Mouse (Mus musculus): Measurements from ENCODE around the gene Pcp2.
"Not testable (repeated sequence)": the region's sequence is repeated elsewhere in the genome, so short reads cannot be mapped to it uniquely, and the experiment has no call there.

Pcp2 gene

DNA sequence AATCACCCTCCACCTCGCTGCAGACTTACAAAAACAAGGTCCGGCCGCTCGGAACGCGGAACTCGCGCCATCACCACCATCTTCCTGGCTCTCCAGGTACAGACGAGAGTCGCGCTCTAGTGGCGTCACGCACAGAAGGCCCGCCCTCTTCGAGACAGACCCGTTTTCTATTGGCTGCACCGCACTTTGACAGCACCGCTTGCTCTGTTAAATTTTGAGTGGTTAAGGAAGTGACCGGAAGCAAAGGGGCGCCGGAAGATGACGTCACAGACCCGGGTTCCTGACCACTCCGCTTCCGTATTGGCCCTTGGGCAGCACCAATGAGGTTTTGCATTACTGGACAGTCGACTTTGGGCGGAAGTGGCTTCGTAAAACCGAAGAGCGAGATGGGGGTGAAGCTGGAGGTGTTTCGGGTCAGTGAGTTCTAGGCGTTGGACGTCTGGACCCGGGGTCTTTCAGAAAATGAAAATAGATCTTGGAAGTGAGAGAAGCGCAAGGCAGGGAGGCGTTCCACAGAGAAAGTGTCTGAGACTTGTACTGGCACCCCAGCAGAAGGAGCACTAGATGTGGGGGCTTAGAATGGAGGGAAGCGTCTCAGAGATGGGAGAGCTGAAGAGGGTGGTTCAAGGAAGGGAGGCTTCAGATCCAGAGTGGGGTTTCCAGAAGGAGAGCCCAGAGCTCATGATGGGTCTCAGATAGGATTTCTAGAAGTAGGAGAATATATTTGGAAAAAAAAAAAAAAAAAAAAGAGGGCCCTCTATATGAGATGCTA, 4.0 kb downstream of the Pcp2 start, which contains the start of the genes Xab2 and Pet100:
Xab2 (minus strand) TSS at position 118 of the 772 bp plus-strand sequence.
Pet100 (plus strand) TSS at position 350 of the 772 bp plus-strand sequence.
- peak; percentile 100 for DNase-seq (ENCODE audit: low read depth)

DNA sequence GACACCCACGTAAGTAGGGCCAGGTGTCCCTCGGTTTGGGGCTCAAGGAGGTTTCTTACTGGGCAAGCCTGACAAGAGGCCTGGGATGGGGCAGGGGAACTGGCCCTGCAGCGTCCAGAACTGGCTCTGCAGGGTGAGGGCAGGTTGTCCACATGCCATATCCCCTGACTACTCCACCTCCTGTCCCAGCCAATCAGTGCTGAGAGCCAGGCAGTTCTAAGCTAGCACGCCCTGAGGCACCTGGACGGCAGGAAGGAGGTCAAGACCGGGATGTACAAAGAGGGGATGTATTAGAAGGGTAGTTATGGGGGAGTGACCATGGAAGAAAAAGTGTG, 15.6 kb downstream of the Pcp2 start:
- DNase-seq (ENCODE audit: low read depth), result no peak

DNA sequence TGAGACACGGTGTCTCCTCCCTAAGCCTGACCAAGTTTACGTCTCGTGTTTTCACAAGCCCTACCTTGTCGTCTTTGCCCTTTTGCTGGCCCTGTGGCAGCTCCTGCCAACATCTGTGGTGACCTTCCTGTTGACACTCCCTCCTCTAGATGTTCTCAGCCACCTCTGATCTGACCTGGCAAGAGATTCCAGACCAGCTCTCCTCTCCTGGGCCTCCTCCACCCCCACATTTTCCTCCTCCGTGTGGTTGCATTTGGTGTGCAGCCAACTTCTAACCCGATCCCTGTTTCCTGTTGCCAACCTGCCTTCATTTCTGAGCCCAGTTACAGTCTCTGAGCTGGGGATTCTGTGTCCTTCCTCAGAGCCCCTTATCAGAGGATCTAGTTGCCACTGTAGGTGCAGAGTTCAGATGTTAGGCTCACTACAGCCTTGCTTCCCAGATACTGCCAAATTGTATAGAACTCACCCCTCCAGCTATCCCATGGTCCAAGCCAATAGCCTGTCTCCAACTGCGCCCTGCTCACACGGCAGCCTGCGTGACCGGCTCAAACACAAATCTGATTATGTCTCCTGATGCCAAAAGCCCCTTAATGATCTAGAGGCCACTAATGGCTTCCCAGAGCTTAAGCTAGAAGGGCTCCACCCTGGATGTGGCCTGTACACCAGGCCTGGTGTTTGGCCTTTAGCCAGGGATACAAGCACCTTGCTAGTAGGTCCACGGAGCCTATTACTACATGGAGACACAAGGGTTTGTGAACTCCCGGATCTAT, 16.1 kb downstream of the Pcp2 start:
- DNase-seq (ENCODE audit: low read depth), result no peak

DNA sequence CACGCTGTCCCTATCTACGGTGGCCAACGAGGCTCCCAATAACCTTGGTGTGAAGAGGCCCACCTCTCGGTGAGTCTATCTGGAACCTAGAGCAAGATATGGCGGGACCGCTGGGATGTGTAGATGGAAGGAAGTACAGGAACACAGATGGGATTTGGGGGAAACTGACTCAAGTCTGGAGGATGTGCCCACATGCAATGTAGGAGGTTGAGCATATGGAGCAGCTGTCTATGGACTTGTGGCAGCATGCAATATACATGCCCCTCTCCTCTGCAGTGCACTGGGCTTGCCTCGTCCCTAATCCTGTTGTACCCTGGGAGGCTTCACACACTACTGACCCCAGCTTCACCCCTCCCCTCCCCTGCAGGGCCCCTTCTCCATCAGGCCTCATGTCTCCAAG, 17.5 kb downstream of the Pcp2 start:
- no peak for DNase-seq (ENCODE audit: low read depth)

DNA sequence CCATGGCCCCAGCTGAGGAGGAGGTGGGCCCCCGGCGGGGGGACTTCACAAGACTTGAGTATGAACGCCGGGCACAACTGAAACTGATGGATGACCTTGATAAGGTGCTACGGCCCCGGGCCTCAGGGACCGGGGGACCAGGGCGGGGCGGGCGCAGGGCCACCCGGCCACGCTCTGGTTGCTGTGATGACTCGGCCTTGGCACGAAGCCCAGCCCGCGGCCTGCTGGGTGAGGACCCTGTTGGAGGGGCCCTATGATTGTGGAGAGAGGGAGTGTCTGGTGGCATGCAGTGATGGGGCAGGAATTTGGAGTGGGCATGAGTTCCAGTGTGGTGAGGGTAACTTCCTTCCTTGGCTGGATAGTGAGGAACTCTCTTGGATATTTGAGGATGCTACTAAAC, 18.8 kb downstream of the Pcp2 start:
- no peak for DNase-seq (ENCODE audit: low read depth)

DNA sequence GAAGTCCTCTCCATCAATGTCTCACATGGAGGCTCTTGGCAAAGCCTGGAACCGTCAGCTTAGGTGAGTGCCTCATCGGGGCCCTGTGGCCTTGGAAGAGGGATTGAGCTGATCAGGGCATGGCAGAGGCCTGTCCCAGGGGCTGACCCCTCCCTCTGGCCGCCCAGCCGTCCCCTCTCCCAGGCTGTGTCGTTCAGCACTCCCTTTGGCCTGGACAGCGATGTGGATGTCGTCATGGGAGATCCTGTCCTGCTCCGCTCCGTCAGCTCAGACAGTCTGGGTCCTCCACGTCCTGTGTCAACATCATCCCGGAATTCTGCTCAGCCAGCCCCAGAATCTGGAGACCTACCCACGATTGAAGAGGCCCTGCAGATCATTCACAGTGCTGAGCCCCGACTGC, 21.9 kb downstream of the Pcp2 start:
- DNase-seq (ENCODE audit: low read depth), result no peak

DNA sequence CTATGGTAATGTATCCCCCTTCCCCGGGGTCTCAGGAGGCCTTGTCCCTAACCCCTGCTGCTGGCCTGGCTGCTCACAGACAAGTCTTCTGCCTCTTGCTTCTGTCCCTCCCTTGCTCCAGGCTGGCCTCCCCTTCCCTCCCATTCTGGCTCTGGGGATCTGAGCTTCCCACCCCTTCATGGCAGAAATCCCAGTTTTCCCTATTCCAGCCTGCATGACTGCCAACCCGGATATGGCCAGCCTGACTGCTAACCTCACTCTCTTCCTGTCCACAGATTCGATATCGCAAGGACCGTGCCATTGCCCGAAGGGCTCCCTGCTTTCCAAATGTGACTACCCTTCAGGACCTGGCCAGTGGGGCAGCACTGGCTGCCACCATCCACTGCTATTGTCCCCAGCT, 24.9 kb downstream of the Pcp2 start:
- no peak for DNase-seq (ENCODE audit: low read depth)

DNA sequence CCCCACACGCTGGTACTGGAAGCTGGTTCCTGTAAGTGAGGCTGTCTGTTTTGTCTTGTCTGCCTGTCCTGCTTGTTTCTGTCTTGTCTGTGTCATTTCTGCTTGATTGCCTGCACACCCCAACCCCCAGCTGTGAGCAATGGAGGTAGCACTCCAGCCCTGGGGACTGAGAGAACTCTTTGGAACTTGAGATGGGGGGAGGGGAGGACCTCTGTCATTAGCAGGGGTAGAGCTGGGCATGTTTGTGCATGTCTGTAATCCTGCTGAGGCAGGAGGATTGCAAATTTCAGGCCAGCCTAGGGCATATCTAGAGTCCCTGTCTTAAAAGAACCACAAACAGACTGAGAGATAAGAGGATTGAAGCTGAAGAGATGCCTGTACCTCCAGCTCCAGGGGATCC, 26.1 kb downstream of the Pcp2 start:
- DNase-seq (ENCODE audit: low read depth), result no peak

DNA sequence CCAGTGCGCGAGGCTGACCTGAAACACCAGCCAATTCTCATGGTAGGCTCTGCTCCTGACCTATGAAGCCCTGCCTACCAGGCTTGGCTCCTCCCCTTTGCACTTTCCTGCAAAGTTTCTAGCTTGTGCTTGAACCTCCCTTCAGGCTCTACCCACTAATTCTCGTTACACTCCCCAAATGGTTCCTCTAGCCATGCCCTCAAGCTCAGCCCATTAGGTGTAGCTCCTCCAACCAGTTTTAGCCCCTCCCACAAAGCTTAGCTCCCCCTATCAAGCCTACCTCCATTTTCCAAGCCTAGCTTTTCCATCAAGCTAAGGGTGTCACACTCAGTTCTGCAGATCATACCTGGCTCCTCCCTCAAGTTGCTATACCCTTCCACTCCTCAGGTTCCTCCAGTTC, 27.3 kb downstream of the Pcp2 start:
- DNase-seq (ENCODE audit: low read depth), result no peak

DNA sequence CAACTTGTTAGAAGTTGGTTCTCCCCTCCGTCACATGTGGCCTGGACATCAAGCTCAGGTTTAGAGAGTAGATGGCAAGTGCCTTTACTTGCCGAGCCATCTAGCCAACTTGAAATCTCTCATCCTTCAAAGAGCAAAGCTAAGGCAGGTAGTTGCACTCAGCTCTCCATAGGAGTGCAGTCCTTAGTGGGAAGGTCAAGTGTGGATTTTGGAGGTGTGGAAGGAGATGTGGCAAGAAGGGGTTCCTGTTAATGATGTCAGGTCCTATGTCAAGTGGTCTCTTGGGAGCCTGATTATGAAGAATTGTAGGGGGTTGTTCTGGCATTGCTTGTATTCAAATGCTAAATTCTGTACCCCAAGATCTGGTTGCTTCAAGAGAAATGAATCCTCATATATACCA, 30.9 kb downstream of the Pcp2 start:
- no peak for DNase-seq (ENCODE audit: low read depth)

DNA sequence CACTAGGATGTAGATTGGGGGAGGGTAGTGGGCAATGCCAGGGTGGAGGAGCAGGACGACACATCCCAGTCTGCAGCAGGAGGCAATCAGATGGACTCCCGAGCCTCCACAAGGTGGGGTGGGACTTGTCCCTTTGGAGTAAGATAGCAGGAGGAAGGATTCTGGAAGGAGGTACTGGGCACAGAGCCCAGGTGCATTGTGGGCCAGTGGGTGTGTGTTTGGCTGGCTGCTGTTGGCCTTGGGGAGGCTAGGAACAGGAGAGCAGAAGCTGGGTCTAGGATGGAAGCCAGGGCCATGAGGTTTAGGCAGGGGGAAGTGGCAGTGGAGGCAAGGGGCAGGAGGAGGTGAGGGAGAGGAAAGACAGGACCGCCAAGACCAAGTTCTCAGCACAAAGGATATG, 31.9 kb downstream of the Pcp2 start:
- DNase-seq (ENCODE audit: low read depth), result no peak

DNA sequence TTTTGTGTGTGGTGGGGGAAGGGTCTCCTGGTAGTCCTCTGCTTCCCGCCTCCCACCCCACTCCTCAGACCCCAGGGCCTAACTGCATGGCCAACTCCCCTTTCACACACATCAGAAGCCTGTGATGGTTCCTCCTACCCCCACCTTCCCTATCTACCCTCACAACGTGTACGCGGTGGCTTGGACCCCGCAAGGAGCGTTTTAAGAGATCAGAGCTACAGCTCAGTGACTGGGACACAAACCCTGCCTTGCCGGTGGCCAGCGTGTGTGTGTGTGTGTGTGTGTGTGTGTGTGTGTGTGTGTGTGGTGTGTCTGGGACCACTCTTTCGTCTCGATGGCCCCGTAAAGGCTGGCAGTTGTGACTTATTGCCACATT, 37.1 kb downstream of the Pcp2 start:
- DNase-seq (ENCODE audit: low read depth), result no peak

DNA sequence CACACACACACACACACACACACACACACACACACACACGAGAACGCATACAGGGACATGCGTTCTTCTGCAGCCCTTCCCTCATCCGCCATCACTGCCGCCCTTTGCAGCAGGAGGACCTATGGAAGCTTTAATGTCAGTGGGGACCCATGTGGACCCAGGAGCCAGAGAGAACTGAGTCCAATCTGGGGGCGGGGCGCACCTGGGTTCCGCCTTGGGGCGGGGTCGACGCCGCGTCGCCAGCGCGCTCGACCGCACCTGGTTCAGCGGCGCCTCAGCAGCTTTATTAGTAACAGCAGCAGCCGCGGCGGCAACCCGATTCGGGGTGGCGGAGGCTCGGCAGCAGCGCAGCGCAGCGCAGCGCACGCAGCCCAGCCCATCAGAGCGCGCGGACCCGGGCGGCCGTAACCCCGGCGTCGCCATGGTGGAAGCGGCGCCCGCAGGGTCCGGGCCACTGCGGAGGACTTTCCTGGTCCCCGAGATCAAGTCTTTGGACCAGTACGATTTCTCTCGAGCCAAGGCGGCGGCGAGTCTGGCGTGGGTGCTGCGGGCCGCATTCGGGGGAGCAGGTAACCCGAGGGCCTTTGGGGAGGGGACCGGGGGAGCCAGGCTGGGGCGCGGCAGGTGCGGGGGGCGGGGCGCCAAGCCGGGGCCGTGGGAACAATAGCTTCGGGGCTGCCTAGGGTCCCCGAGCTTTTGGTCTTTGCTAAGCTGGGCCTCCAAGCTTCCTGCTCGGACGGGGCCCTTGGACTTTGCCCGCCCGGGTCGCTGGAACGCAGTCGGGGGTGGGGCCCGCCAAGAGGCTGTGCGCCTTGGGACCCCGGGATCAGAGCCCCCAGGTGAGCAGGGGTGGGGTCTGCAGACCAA, 37.7 kb downstream of the Pcp2 start:
- DNase-seq (ENCODE audit: low read depth), result peak; percentile 45

DNA sequence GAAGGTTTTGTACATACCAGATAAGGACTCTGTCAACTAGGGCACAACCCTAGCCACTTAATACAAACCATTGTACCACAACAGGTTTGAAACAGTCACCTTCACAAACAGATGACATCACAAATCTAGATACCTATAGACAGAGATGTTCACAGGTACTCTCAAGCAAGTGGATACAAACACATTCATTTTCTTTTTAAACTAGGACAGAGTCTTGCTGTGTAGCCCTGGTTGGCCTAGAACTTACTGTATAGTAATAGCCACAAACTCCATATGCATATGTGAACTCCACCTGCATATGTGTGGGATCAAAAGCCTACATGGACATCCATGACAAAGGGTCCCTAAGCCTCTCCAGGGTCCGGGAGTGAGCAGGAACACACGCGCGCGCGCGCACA, 38.4 kb downstream of the Pcp2 start, which contains the start of gene Camsap3:
Camsap3 (plus strand) TSS at position 301 of the 398 bp plus-strand sequence.
- DNase-seq (ENCODE audit: low read depth), result no peak

DNA sequence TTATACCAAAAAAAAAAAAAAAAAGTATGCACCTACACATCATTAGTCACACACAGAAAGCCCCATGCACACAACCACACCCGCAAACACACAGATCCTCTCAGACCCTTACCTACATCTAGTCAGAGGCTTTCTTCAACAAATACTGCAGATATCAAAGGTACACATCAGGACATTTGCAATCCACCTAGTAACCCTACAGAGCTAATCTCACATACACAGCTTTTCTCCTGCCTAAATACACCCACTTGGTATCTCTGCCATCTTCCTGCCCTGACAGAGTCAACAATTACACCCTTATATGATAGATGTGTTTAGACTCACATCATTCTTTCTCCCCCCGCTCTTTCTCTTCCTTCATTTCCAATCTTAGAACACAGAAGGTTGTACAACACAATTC, 38.9 kb downstream of the Pcp2 start:
- peak; percentile 40 for DNase-seq (ENCODE audit: low read depth)

DNA sequence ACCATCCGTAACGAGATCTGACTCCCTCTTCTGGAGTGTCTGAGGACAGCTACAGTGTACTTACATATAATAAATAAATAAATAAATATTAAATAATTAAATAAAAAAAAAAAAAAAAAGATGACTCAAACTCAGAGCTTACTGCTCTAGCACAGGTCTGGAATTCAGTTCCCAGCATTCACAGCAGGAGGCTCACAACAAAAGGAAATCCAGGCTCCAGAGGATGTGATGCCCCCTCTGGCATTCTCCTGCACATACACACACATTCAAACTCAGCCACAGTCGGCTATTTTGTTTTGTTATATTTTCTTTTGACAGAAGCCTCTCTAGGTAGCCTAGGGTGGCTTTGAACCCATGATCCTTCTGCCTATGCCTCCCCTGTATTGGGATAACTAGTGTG, 43.4 kb downstream of the Pcp2 start:
- DNase-seq (ENCODE audit: low read depth), result not testable (repeated sequence)

DNA sequence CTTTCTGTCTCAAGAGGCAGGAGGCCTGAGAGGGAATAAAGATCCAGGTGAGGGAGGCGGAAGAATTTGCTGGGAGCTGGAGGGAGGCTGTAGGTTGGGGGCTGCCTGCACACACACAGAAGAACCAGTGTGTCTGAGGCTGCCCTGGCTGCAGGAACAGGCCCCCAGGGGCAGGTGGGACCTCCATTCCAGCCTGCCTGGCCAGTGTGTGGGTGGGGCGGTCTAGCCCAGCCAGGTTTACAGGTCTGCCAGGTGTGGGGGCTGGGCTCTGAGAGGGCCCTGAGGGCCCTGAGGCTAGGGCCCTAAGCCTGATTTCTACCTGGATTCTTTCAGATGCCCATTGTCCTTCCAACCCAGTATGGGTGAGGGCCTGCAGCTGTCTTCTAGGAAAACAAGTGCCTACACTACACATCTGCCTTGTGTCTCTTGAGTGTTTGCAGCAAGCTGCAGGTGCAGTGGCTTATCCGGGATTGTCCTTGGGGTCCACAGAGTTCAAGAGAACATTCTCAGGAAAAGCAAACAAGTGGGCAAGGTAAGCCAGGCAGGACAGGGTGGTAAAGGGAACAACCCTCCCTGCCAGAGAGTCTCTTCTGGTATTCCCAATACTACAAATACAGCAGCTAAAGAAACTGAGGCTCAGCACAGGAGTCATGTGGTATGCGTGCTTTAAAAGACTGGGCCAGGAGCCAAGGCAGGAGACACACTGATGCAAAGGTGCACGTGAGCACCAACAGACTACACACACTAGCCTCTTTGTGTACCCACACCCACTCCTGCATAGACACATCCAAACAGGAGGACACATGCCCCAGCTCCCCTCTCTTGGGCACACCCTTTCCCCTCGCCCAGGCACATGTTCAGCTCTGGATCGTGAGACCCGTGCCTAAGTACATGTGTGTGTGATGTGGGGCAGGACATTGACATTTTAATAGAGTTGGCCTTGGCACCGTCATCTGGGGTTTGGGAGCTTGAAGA, 45.7 kb downstream of the Pcp2 start:
- no peak for DNase-seq (ENCODE audit: low read depth)

DNA sequence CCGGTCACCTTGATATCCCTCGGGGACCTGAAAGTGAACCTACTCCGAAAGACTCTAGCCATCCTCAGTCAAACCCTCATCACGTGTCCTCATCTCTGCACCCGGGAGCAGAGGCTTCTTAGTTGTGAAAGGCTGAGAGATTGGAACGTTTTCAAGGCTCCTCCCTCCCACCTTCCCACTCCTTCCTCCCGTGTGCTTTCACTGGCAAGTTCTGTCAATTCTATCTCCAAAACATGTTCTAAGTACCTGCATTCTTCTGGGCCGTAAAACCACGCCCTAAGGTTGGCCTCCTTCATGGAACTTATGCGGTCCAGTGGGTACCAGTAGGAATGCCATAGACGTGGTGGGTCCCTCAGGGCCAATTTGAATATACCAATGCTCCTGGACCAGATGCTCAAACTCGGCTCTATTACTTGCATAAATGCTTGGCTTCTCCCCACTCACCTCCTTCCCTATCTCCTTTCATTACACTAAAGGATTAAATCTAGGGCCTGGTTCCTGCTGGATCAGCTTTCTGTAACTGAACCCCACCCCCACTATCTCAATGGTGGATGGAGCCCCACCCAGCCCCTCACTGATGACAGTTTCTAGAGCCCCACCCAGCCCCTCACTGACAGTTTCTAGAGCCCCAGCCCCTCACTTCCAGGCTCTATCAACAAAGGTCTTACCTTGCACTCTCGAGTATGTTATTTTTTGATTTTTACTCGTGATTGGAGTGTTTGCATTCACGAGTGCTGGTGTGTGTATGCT, 49.0 kb downstream of the Pcp2 start:
- no peak for DNase-seq (ENCODE audit: low read depth)

DNA sequence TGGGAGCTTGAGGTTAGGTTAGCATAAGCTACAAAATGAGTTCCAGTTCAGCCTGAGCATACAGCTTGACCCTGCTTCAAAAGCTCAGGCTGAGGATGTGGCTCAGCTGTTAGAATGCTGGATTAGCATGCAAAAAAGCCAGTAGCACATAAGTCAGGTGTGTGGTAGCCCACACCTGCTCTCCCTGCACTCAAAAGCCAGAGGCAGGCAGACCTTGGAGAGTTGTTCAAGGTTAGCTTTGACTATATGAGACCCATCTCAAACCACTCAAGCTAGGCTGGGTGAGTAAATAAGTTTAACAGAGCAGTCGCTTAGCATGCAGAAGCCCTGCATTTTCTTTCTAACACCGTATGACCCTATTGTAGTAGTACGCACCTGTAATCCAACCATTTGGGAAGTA, 50.8 kb downstream of the Pcp2 start:
- no peak for DNase-seq (ENCODE audit: low read depth)

All from c-Kit-positive CD71-positive TER-119-negative erythroid progenitor cells, embryonic 14.5 days (primary cell).